Mouse (Mus musculus) heart, embryonic 14.5 days (tissue): Measurements from ENCODE around the gene Stat5a. TPM values are rescaled to one million over a fixed set of nuclear protein-coding genes. Genes with fewer than 3 reads are reported as not detected.
A peak's percentile ranks its signal among the peaks of the same experiment; 100 is the strongest.

ENCODE experiments used
- ATAC-seq: fragments of 200-750 bp; cut with Nextera tagmentation; 2 replicates; pipeline ENCODE4 v1.8.0; 2017; ENCODE audit warnings: low read depth, moderate TSS enrichment; ENCODE audit not compliant: insufficient number of reproducible peaks, insufficient read depth, low FRiP score
- H3K27ac ChIP-seq, 2 experiments: fragments of 200-500 bp in 1 of 2; fragments of 300-500 bp in 1 of 2; sonication (generic) in 1 of 2; replicated peaks in 1 of 2; 2 replicates each; pipeline ENCODE4 v1.5.1; 2012 to 2014; ENCODE audit warnings: low read depth in 2 of 2, low read length in 2 of 2, control low read depth in 1 of 2, mild to moderate bottlenecking in 1 of 2, mixed read lengths in 1 of 2; ENCODE audit not compliant: control insufficient read depth in 1 of 2, insufficient read depth in 1 of 2
- H3K27me3 ChIP-seq: fragments of 300-500 bp; sonication (generic); 2 replicates; pipeline ENCODE4 v1.6.1; 2014; ENCODE audit warnings: mild to moderate bottlenecking, low read length, control low read depth; ENCODE audit not compliant: control insufficient read depth, insufficient read depth
- H3K36me3 ChIP-seq: fragments of 300-500 bp; sonication (generic); 2 replicates; pipeline ENCODE4 v1.6.1; 2014; ENCODE audit warnings: mild to moderate bottlenecking, control low read depth, low read length, mixed read lengths; ENCODE audit not compliant: control insufficient read depth, insufficient read depth
- H3K4me1 ChIP-seq, 2 experiments: fragments of 200-500 bp in 1 of 2; fragments of 300-500 bp in 1 of 2; sonication (generic) in 1 of 2; 2 replicates each; pipeline ENCODE4 v1.6.1; 2012 to 2014; ENCODE audit warnings: low read length in 2 of 2, control low read depth in 1 of 2, mixed read lengths in 1 of 2; ENCODE audit not compliant: control insufficient read depth in 2 of 2, insufficient read depth in 2 of 2
- H3K4me2 ChIP-seq: fragments of 300-500 bp; sonication (generic); 2 replicates; pipeline ENCODE4 v1.6.1; 2014; ENCODE audit warnings: mild to moderate bottlenecking, low read length
- H3K4me3 ChIP-seq, 2 experiments: fragments of 200-500 bp in 1 of 2; fragments of 300-500 bp in 1 of 2; sonication (generic) in 1 of 2; 2 replicates each; pipeline ENCODE4 v1.5.1; 2012 to 2014; ENCODE audit warnings: low read length in 2 of 2, mild to moderate bottlenecking in 2 of 2, control low read depth in 1 of 2, low read depth in 1 of 2, moderate library complexity in 1 of 2; ENCODE audit not compliant: control insufficient read depth in 1 of 2, insufficient read depth in 1 of 2
- H3K9ac ChIP-seq: fragments of 300-500 bp; sonication (generic); 2 replicates; pipeline ENCODE4 v1.6.1; 2014; ENCODE audit warnings: mild to moderate bottlenecking, low read length
- H3K9me3 ChIP-seq: fragments of 300-500 bp; sonication (generic); 2 replicates; pipeline ENCODE4 v1.6.1; 2016; ENCODE audit warnings: low read length, control low read depth; ENCODE audit not compliant: control insufficient read depth
- WGBS: fragments of 180-500 bp; shearing (Covaris S2); extraction: QIAGEN DNeasy Blood & Tissue Kit; methylation state at CpG from one replicate; pipeline ENCODE4 v1.1.7; 2014; 5-methylcytosine and 5-hydroxymethylcytosine counted together
- polyA plus RNA-seq: library from polyadenylated mRNA; unstranded; fragments of >200 nt; fragmentation: Nextera tagmentation; extraction: Ambion mirVana; gene quantifications from 2 replicates; pipeline ENCODE4 v1.2.1, GENCODE M21; 2014

The Stat5a gene
- polyA plus RNA-seq, 1 experiment from 2014 or later, result 5.6 TPM

DNA sequence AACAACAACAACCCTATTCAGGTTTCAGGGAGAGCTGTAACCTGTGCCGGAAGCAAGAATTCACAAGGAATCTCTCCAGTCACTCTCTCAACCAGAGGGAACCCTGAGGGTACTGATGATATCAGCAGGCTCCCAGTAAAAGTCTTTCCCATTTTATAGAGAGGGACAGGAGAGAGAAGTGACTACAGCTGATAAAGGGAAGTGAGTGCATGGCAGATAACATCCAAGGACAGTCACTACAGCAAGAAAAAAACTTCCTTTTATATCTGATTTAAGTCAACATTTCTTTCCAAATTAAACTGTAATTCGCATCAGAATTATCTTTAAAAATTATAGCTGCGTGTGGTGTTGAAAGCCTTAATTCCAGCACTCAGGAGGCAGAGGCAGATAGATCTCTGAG is 68.2 kb downstream of the Stat5a start:
- Histone ChIP-seq H3K36me3 (no peaks in the 10 kb centered on the region; the same call in 1 of the 2 replicates), H3K9me3 (no peaks in the 10 kb centered on the region), H3K4me2 (no peak overlapping the region), H3K4me1 (peaks cover 0 to 9% of the 10 kb centered on the region in 2 experiments; a peak in 2 of 4 replicates), H3K4me3 (no peak overlapping the region), H3K9ac (no peak overlapping the region), H3K27ac (no peak overlapping the region), H3K27me3 (no peaks in the 10 kb centered on the region)
- 72% methylated on average over 3 of the region's 3 CpGs for WGBS
- no peak for ATAC-seq

DNA sequence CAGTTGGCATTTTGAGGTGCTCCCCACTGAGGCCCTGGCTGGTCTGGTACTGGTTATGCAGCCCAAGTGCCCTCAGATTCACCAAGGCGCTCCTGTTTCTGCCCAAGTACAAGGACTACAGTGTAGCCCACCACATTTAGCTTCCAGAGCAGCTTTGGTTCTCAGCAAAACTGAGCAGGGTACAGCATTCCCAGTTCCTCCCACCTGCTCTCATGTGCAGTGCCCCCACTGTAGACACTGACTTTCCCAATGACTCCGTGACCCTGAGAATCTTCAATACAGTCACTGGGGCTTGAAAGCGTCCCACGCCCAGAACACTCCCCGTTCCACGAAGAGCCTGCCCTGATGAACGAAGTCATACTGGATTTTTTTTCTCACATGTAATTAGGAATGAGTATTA is 71.5 kb downstream of the Stat5a start:
- Histone ChIP-seq H3K9ac (no peak overlapping the region), H3K4me3 (no peak overlapping the region), H3K4me1 (peaks cover 0 to 16% of the 10 kb centered on the region in 2 experiments; a peak in 2 of 4 replicates), H3K4me2 (no peak overlapping the region), H3K9me3 (no peaks in the 10 kb centered on the region), H3K27me3 (no peaks in the 10 kb centered on the region), H3K36me3 (peaks cover 6% of the 10 kb centered on the region), H3K27ac (no peak overlapping the region)
- 80% methylated on average over 7 of the region's 7 CpGs for WGBS
- ATAC-seq, result no peak

DNA sequence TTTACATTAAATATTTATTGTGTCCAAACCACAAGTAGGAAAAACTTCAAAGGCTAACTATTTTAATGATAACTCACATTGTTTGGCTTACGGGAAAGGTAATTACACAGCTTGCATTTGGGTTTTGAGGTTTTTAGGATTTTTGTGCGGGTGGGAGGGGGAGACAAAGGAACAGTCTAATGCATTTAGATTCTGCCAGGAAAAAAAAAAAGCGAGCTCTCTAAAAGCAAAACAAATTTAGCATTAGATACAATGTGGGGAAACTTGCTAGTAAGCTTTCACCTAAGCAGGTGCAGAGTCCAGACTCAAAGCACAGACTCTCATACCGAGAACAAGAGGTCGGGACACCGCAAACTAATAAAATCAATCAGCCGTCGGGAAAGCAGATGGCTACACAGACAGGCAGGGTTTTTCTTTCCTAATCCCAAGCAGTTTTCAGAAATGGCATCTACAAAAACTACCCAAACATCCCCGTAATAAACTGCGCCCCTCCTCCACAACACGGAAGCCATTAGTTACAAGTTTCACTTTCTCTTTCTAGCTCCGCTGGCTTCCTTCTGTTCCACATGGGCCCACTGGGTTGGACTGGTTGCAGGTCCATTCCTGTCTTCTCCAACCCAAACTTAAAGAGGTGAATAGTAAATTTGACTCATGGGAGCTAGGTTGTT is 72.2 kb downstream of the Stat5a start:
- no peak for ATAC-seq
- 77% methylated on average over 12 of the region's 12 CpGs for WGBS
- H3K27ac ChIP-seq, result peak overlapping the region in 1 of 2 experiments; percentile 33; a peak in 1 of 4 replicates
- peaks cover 6% of the 10 kb centered on the region for H3K36me3 ChIP-seq
- H3K4me3 ChIP-seq, result peak overlapping the region; percentile 14 to 27; a peak in 3 of 4 replicates
- H3K9me3 ChIP-seq, result no peaks in the 10 kb centered on the region
- peak overlapping the region; percentile 54 for H3K9ac ChIP-seq
- H3K4me2 ChIP-seq, result peak overlapping the region; percentile 47
- H3K27me3 ChIP-seq, result no peaks in the 10 kb centered on the region
- peaks cover 2 to 22% of the 10 kb centered on the region in 2 experiments; a peak in 2 of 4 replicates for H3K4me1 ChIP-seq

Other genes starting within 250 kb of the Stat5a start
- 76.6 and 81.1 TPM in 2 replicates for gene Nkiras2, start 240.1 kb upstream of the Stat5a start, polyA plus RNA-seq
- 66.4 and 69.6 TPM in 2 replicates for gene Dnajc7, start 239.2 kb upstream of the Stat5a start, polyA plus RNA-seq
- 0.26 and 0.35 TPM in 2 replicates for gene Zfp385c, start 166.9 kb upstream of the Stat5a start, polyA plus RNA-seq
- gene Dhx58, start 155.1 kb upstream of the Stat5a start, polyA plus RNA-seq, result 1.0 and 1.4 TPM in 2 replicates
- 28.3 and 29.4 TPM in 2 replicates for gene Kat2a, start 146.9 kb upstream of the Stat5a start, polyA plus RNA-seq
- gene Hspb9, start 145.5 kb upstream of the Stat5a start, polyA plus RNA-seq, result not detected in 2 replicates
- 15.8 and 30.7 TPM in 2 replicates for gene Rab5c, start 121.1 kb upstream of the Stat5a start, polyA plus RNA-seq
- gene Kcnh4, start 99.4 kb upstream of the Stat5a start, polyA plus RNA-seq, result not detected in 2 replicates
- not detected in 2 replicates for gene Hcrt, start 96.4 kb upstream of the Stat5a start, polyA plus RNA-seq
- 4.0 and 4.7 TPM in 2 replicates for gene Ghdc, start 88.4 kb upstream of the Stat5a start, polyA plus RNA-seq
- gene Stat5b, start 8.6 kb upstream of the Stat5a start, polyA plus RNA-seq, result 28.8 and 31.4 TPM in 2 replicates
- 51.8 and 53.3 TPM in 2 replicates for gene Stat3, start 80.2 kb downstream of the Stat5a start, polyA plus RNA-seq
- gene Cavin1, start 111.5 kb downstream of the Stat5a start, polyA plus RNA-seq, result 200 and 204 TPM in 2 replicates
- 54.8 and 57.2 TPM in 2 replicates for gene Atp6v0a1, start 150.1 kb downstream of the Stat5a start, polyA plus RNA-seq
- 12.5 and 13.0 TPM in 2 replicates for gene Naglu, start 210.7 kb downstream of the Stat5a start, polyA plus RNA-seq
- 0.30 TPM in 1 of 2 replicates, not detected in the other for gene Hsd17b1, start 219.1 kb downstream of the Stat5a start, polyA plus RNA-seq
- 27.4 and 31.4 TPM in 2 replicates for gene Coasy, start 223.2 kb downstream of the Stat5a start, polyA plus RNA-seq
- gene Mlx, start 227.9 kb downstream of the Stat5a start, polyA plus RNA-seq, result 32.4 and 35.7 TPM in 2 replicates
- 22.8 and 22.9 TPM in 2 replicates for gene Psmc3ip, start 236.1 kb downstream of the Stat5a start, polyA plus RNA-seq